In genomic region chr7:16524308-16524707, GRCm38 (mm10) we compare ENCODE assay signal across 11 mouse cellular contexts. TPM values are rescaled to one million over a fixed set of nuclear protein-coding genes. Genes with fewer than 3 reads are reported as not detected.
DNase-seq lines count a peak whose midpoint lies in the region; ATAC-seq and TF ChIP-seq lines count a peak whose summit lies in the region.
"Had no signal": no experiment of that assay in that cellular context is flagged by ENCODE, and none has a peak within 500 bp of the region (broad histone marks: within the 10 kb centered on the region; RNA-seq: fewer than 3 reads in every experiment).

No protein-coding gene starts in this region.

- ATAC-seq in kidney, embryonic 15.5 days (replicated peaks; ENCODE audit: low FRiP score) = no peak
- ATAC-seq in intestine, embryonic 16.5 days = no peak

- no peaks in the 10 kb centered on the region for H3K9me3 ChIP-seq in kidney, embryonic 15.5 days (replicated peaks)
- no peaks in the 10 kb centered on the region for H3K9me3 ChIP-seq in intestine, embryonic 16.5 days (ENCODE audit: control insufficient read depth, low read length)

- 92% methylated on average over 2 of the region's 2 CpGs for WGBS in kidney, embryonic 15.5 days
- 85% methylated on average over 2 of the region's 2 CpGs for WGBS in intestine, embryonic 16.5 days

- no peaks in the 10 kb centered on the region for H3K4me1 ChIP-seq in kidney, embryonic 15.5 days
- no peaks in the 10 kb centered on the region for H3K4me1 ChIP-seq in intestine, embryonic 16.5 days (ENCODE audit: control insufficient read depth, insufficient read depth, low read length)

- H3K9ac ChIP-seq in kidney, embryonic 15.5 days = no peak overlapping the region
- H3K9ac ChIP-seq in intestine, embryonic 16.5 days (ENCODE audit: low read depth, low read length) = no peak overlapping the region
- H3K9ac ChIP-seq: lung, embryonic 14.5 days had no signal

- H3K4me2 ChIP-seq in kidney, embryonic 15.5 days = no peak overlapping the region
- H3K4me2 ChIP-seq in intestine, embryonic 16.5 days (ENCODE audit: low read depth, low read length) = no peak overlapping the region
- H3K4me2 ChIP-seq: lung, embryonic 14.5 days had no signal

- DNase-seq in kidney, adult 11 months = peak; percentile 11
- DNase-seq in cerebellum, adult 18-20 months = peak; percentile 59 to 68
- DNase-seq in gastrocnemius, adult 2 months = peak; percentile 88
- peak; percentile 53 to 61 for DNase-seq in heart, postnatal 36 days
- no peak for DNase-seq in left cerebral cortex, postnatal 36 days (ENCODE audit: low spot score in 2 of 2)
- no peak for DNase-seq in right cerebral cortex, postnatal 10 days (ENCODE audit: low spot score in 2 of 2)
- DNase-seq: lung, embryonic 14.5 days; thymus, adult 2 months had no signal

- no peaks in the 10 kb centered on the region for H3K27me3 ChIP-seq in kidney, embryonic 15.5 days
- H3K27me3 ChIP-seq in intestine, embryonic 16.5 days (replicated peaks; ENCODE audit: control insufficient read depth, insufficient read depth, low read length) = no peaks in the 10 kb centered on the region

- H3K36me3 ChIP-seq in kidney, embryonic 15.5 days = peaks cover 19% of the 10 kb centered on the region
- H3K36me3 ChIP-seq in intestine, embryonic 16.5 days (ENCODE audit: control insufficient read depth, insufficient read depth, low read length) = no peaks in the 10 kb centered on the region

- intact Hi-C loops in gastrocnemius, adult 2 months (cut with DNase I) = loop anchor here (5.0 kb wide), 1 partner anchor 88 kb away; the partner anchor contains the start of gene Arhgap35
- intact Hi-C loops in heart, postnatal 36 days (cut with DNase I) = no loop called here
- intact Hi-C loops in left cerebral cortex, postnatal 36 days (cut with DNase I) = no loop called here

- H3K27ac ChIP-seq in kidney, embryonic 15.5 days = no peak overlapping the region
- H3K27ac ChIP-seq in gastrocnemius, adult 2 months = peak overlapping the region; percentile 75
- H3K27ac ChIP-seq in intestine, embryonic 16.5 days (ENCODE audit: low read length) = no peak overlapping the region
- H3K27ac ChIP-seq: kidney, postnatal 0 days had no signal

- TF ChIP-seq CTCF in gastrocnemius, adult 2 months (IDR thresholded peaks at IDR 0.05) = no peak

- H3K4me3 ChIP-seq in kidney, embryonic 15.5 days (replicated peaks) = no peak overlapping the region
- no peak overlapping the region for H3K4me3 ChIP-seq in gastrocnemius, adult 2 months
- no peak overlapping the region for H3K4me3 ChIP-seq in intestine, embryonic 16.5 days (ENCODE audit: low read length)

RNA-seq across cellular contexts. Expression of gene Npas1, which starts 46.8 kb away (rescaled TPM):
- polyA plus RNA-seq in kidney, embryonic 15.5 days (2015; fragmentation: Nextera tagmentation; extraction: Ambion mirVana) = 0.38 and 0.51 TPM in 2 replicates
- not detected for total RNA-seq in gastrocnemius, adult 2 months (2021)
- not detected for total RNA-seq in heart, postnatal 36 days (2021)
- polyA plus RNA-seq in intestine, embryonic 16.5 days (2015; fragmentation: Nextera tagmentation; extraction: Ambion mirVana) = 0.13 and 0.27 TPM in 2 replicates
- 1 to 10 TPM; 9.9 to 10.0 TPM for total RNA-seq in left cerebral cortex, postnatal 36 days (2021)
- polyA plus RNA-seq: lung, embryonic 14.5 days had no signal

Comparison
In these comparisons a context has a peak if more than half of its experiments do, and no peak if none do; other contexts are left out.
1. DNase-seq: peak in kidney, adult 11 months (single experiment), cerebellum, adult 18-20 months (2 of 2), gastrocnemius, adult 2 months (single experiment) and heart, postnatal 36 days (2 of 2); none in left cerebral cortex, postnatal 36 days (0 of 2) and right cerebral cortex, postnatal 10 days (0 of 2).
2. RNA of gene Npas1, which starts 46.8 kb away (total RNA-seq): 9.9 to 10.0 TPM in left cerebral cortex, postnatal 36 days; not detected in heart, postnatal 36 days and not detected in gastrocnemius, adult 2 months; every median in the first group is over 4 times any median in the second.